In genomic region chr13:20939099-20939498, GRCm38 (mm10) we compare ENCODE assay signal across 32 mouse cellular contexts.
DNase-seq lines count a peak whose midpoint lies in the region; ATAC-seq and TF ChIP-seq lines count a peak whose summit lies in the region.
"Had no signal": no experiment of that assay in that cellular context is flagged by ENCODE, and none has a peak within 500 bp of the region (broad histone marks: within the 10 kb centered on the region; RNA-seq: fewer than 3 reads in every experiment).

No protein-coding gene starts in this region.

- ATAC-seq in frontal cortex, adult (ENCODE audit: low TSS enrichment) = 0 out of 2 replicates have a peak, but pooled peaks have one; percentile 52
- ATAC-seq in lung, embryonic 14.5 days (ENCODE audit: insufficient read depth) = no peak
- ATAC-seq: intestine, embryonic 16.5 days had no signal

- H3K9me3 ChIP-seq in lung, embryonic 14.5 days (ENCODE audit: low read depth, low read length) = no peaks in the 10 kb centered on the region
- H3K9me3 ChIP-seq: embryonic facial prominence, embryonic 13.5 days; G1E; neural tube, embryonic 13.5 days had no signal

- no peaks in the 10 kb centered on the region for H3K36me3 ChIP-seq in lung, embryonic 14.5 days (ENCODE audit: insufficient read depth)
- H3K36me3 ChIP-seq: embryonic facial prominence, embryonic 13.5 days; G1E; neural tube, embryonic 13.5 days had no signal

- no peak for DNase-seq in frontal cortex, postnatal 10 days (ENCODE audit: low spot score in 2 of 2)
- peak; percentile 14 for DNase-seq in lung, embryonic 14.5 days
- no peak for DNase-seq in lung, postnatal 25 days (ENCODE audit: low spot score)
- peak; percentile 72 for DNase-seq in R1 (ENCODE audit: low read depth, low spot score)
- peak; percentile 46 for DNase-seq in brain, embryonic 14.5 days (ENCODE audit: low read depth)
- DNase-seq in cerebellum, postnatal 4 days (ENCODE audit: low spot score in 2 of 2) = no peak
- no peak for DNase-seq in thymus, postnatal 36 days
- DNase-seq: adrenal gland, postnatal 25 days; B cell, adult 2 months; cerebellum, adult 2 months; cerebellum, postnatal 25 days; embryo, embryonic 11 days; gastrocnemius, adult 2 months; gastrocnemius, postnatal 36 days; heart, adult 18-20 months; heart, postnatal 36 days; kidney, adult 9 months; kidney, postnatal 10 days; liver; lung, adult 2 months; lung, postnatal 14 days; right cerebral cortex, postnatal 14 days had no signal

- no peak for TF ChIP-seq CTCF in lung, embryonic 14.5 days (IDR thresholded peaks at IDR 0.05; ENCODE audit: low read depth)
- TF ChIP-seq CTCF in brain, embryonic 14.5 days (IDR thresholded peaks at IDR 0.05; ENCODE audit: borderline replicate concordance, extremely low read depth, insufficient read depth, insufficient read length) = no peak

- no peaks in the 10 kb centered on the region for H3K27me3 ChIP-seq in lung, embryonic 14.5 days (ENCODE audit: insufficient read depth, low read length)
- H3K27me3 ChIP-seq: embryonic facial prominence, embryonic 13.5 days; neural tube, embryonic 13.5 days had no signal

- no peak for TF ChIP-seq POLR2A in brain, embryonic 14.5 days (IDR thresholded peaks at IDR 0.05; ENCODE audit: borderline replicate concordance, extremely low read depth, insufficient read depth, insufficient read length, poor library complexity, severe bottlenecking)

- H3K9ac ChIP-seq in lung, embryonic 14.5 days = no peak overlapping the region
- H3K9ac ChIP-seq: embryonic facial prominence, embryonic 13.5 days; liver, embryonic 14.5 days; neural tube, embryonic 13.5 days had no signal

- no peak overlapping the region for H3K27ac ChIP-seq in lung, embryonic 14.5 days (ENCODE audit: low read depth)
- H3K27ac ChIP-seq: embryonic facial prominence, embryonic 13.5 days; gastrocnemius, adult 2 months; liver, embryonic 14.5 days; neural tube, embryonic 13.5 days had no signal

- H3K4me3 ChIP-seq in lung, embryonic 14.5 days (ENCODE audit: low read depth, low read length) = no peak overlapping the region
- H3K4me3 ChIP-seq: embryonic facial prominence, embryonic 13.5 days; erythroblast, embryonic 14.5 days; gastrocnemius, adult 2 months; myocyte; neural tube, embryonic 13.5 days had no signal

- WGBS in lung, embryonic 14.5 days = 74% methylated on average over 6 of the region's 6 CpGs

- H3K4me2 ChIP-seq in lung, embryonic 14.5 days = no peak overlapping the region
- H3K4me2 ChIP-seq: embryonic facial prominence, embryonic 13.5 days; heart, embryonic 11.5 days; midbrain, embryonic 11.5 days; neural tube, embryonic 13.5 days had no signal

- no peaks in the 10 kb centered on the region for H3K4me1 ChIP-seq in lung, embryonic 14.5 days (ENCODE audit: insufficient read depth)
- H3K4me1 ChIP-seq: embryonic facial prominence, embryonic 13.5 days had no signal

Comparison
In these comparisons a context has a peak if more than half of its experiments do, and no peak if none do; other contexts are left out.
1. DNase-seq: peak in lung, embryonic 14.5 days (single experiment), R1 (single experiment) and brain, embryonic 14.5 days (single experiment); none in frontal cortex, postnatal 10 days (0 of 2), lung, postnatal 25 days (single experiment), cerebellum, postnatal 4 days (0 of 2) and thymus, postnatal 36 days (0 of 2).